Mouse (Mus musculus): ENCODE results near the gene Dtx2.

Gene Dtx2

GRCm38 (mm10) chr5:135974365-135974764 is 20.2 kb upstream of the Dtx2 start, which contains the start of gene Ssc4d:
Ssc4d (minus strand) TSS chr5:135974531.
- no peak for DNase-seq (ENCODE audit: low read depth in 2 of 2, low spot score in 2 of 2)

GRCm38 (mm10) chr5:135975893-135976668 is 18.5 kb upstream of the Dtx2 start:
- no peak for DNase-seq (ENCODE audit: low read depth in 2 of 2, low spot score in 2 of 2)

GRCm38 (mm10) chr5:135979381-135979780 is 15.2 kb upstream of the Dtx2 start:
- DNase-seq (ENCODE audit: low read depth in 2 of 2, low spot score in 2 of 2) = no peak

- DNase-seq (ENCODE audit: low read depth in 2 of 2, low spot score in 2 of 2) = no peak
These were observed 14.7 kb upstream of the Dtx2 start, which contains the start of gene Zp3 for GRCm38 (mm10) chr5:135979904-135980303. Zp3 (plus strand) TSS chr5:135980099.

GRCm38 (mm10) chr5:135982398-135982797 is 12.2 kb upstream of the Dtx2 start:
- no peak for DNase-seq (ENCODE audit: low read depth in 2 of 2, low spot score in 2 of 2)

GRCm38 (mm10) chr5:135984546-135985044 is 10.0 kb upstream of the Dtx2 start:
- DNase-seq (ENCODE audit: low read depth in 2 of 2, low spot score in 2 of 2) = no peak

GRCm38 (mm10) chr5:135987248-135987647 is 7.4 kb upstream of the Dtx2 start:
- DNase-seq (ENCODE audit: low read depth in 2 of 2, low spot score in 2 of 2) = no peak

GRCm38 (mm10) chr5:135990601-135991000 is 4.0 kb upstream of the Dtx2 start:
- no peak for DNase-seq (ENCODE audit: low read depth in 2 of 2, low spot score in 2 of 2)

- DNase-seq (ENCODE audit: low read depth in 2 of 2, low spot score in 2 of 2) = no peak
These were observed 1.1 kb upstream of the Dtx2 start for GRCm38 (mm10) chr5:135993381-135993965.

GRCm38 (mm10) chr5:135994335-135994724 is 270 bp upstream of the Dtx2 start:
- no peak for DNase-seq (ENCODE audit: low read depth in 2 of 2, low spot score in 2 of 2)

GRCm38 (mm10) chr5:135996162-135996561 is 1.6 kb downstream of the Dtx2 start:
- DNase-seq (ENCODE audit: low read depth in 2 of 2, low spot score in 2 of 2) = no peak

- no peak for DNase-seq (ENCODE audit: low read depth in 2 of 2, low spot score in 2 of 2)
These were observed 6.6 kb downstream of the Dtx2 start for GRCm38 (mm10) chr5:136001222-136001621.

GRCm38 (mm10) chr5:136002325-136002724 is 7.7 kb downstream of the Dtx2 start:
- no peak for DNase-seq (ENCODE audit: low read depth in 2 of 2, low spot score in 2 of 2)

GRCm38 (mm10) chr5:136002751-136003151 is 8.2 kb downstream of the Dtx2 start:
- no peak for DNase-seq (ENCODE audit: low read depth in 2 of 2, low spot score in 2 of 2)

GRCm38 (mm10) chr5:136004537-136004936 is 9.9 kb downstream of the Dtx2 start:
- no peak for DNase-seq (ENCODE audit: low read depth in 2 of 2, low spot score in 2 of 2)

- no peak for DNase-seq (ENCODE audit: low read depth in 2 of 2, low spot score in 2 of 2)
These were observed 13.1 kb downstream of the Dtx2 start for GRCm38 (mm10) chr5:136007745-136008144.

GRCm38 (mm10) chr5:136014877-136015276 is 20.3 kb downstream of the Dtx2 start:
- no peak for DNase-seq (ENCODE audit: low read depth in 2 of 2, low spot score in 2 of 2)

GRCm38 (mm10) chr5:136015586-136015985 is 21.0 kb downstream of the Dtx2 start:
- no peak for DNase-seq (ENCODE audit: low read depth in 2 of 2, low spot score in 2 of 2)

GRCm38 (mm10) chr5:136016014-136016876 is 21.6 kb downstream of the Dtx2 start:
- no peak for DNase-seq (ENCODE audit: low read depth in 2 of 2, low spot score in 2 of 2)

GRCm38 (mm10) chr5:136017262-136017661 is 22.7 kb downstream of the Dtx2 start:
- DNase-seq (ENCODE audit: low read depth in 2 of 2, low spot score in 2 of 2) = no peak

- no peak for DNase-seq (ENCODE audit: low read depth in 2 of 2, low spot score in 2 of 2)
These were observed 24.1 kb downstream of the Dtx2 start for GRCm38 (mm10) chr5:136018726-136019125.
